ENCODE assay signal across 21 mouse cellular contexts in genomic region chr1:182103436-182103835, GRCm38 (mm10). TPM values are rescaled to one million over a fixed set of nuclear protein-coding genes. Genes with fewer than 3 reads are reported as not detected.
A peak's percentile ranks its signal among the peaks of the same experiment; 100 is the strongest.
DNase-seq lines count a peak whose midpoint lies in the region; ATAC-seq and TF ChIP-seq lines count a peak whose summit lies in the region.
"Had no signal": no experiment of that assay in that cellular context is flagged by ENCODE, and none has a peak within 500 bp of the region (broad histone marks: within the 10 kb centered on the region; RNA-seq: fewer than 3 reads in every experiment).

No protein-coding gene starts in this region.

- ATAC-seq in hindbrain, embryonic 14.5 days (ENCODE audit: low FRiP score), result no peak
- ATAC-seq in embryonic facial prominence, embryonic 15.5 days (ENCODE audit: insufficient number of reproducible peaks, low FRiP score, low TSS enrichment, low read depth), result peak; percentile 49
- ATAC-seq: forebrain, postnatal 0 days had no signal

- H3K27me3 ChIP-seq in hindbrain, embryonic 10.5 days (ENCODE audit: insufficient read depth, poor library complexity, severe bottlenecking), result no peaks in the 10 kb centered on the region
- H3K27me3 ChIP-seq in hindbrain, embryonic 14.5 days (ENCODE audit: control insufficient read depth, insufficient read depth, low read length), result no peaks in the 10 kb centered on the region
- no peaks in the 10 kb centered on the region for H3K27me3 ChIP-seq in embryonic facial prominence, embryonic 15.5 days
- H3K27me3 ChIP-seq: CH12.LX; stomach, embryonic 15.5 days had no signal

- peak overlapping the region; percentile 37 for H3K27ac ChIP-seq in hindbrain, embryonic 10.5 days
- no peak overlapping the region for H3K27ac ChIP-seq in hindbrain, embryonic 14.5 days
- H3K27ac ChIP-seq in ES-E14 (ENCODE audit: insufficient read depth, low read depth, low read length, poor library complexity, severe bottlenecking), result peak overlapping the region; percentile 58
- 0 out of 2 replicates have a peak overlapping the region, but pooled peaks have one; percentile 6 for H3K27ac ChIP-seq in embryonic facial prominence, embryonic 15.5 days (replicated peaks)
- H3K27ac ChIP-seq: stomach, embryonic 15.5 days had no signal

- peak; percentile 44 for DNase-seq in gastrocnemius, adult 18-20 months (ENCODE audit: low spot score)
- DNase-seq in gastrocnemius, adult 8-10 months (ENCODE audit: low spot score in 2 of 2), result no peak
- DNase-seq in hindbrain, embryonic 10.5 days (ENCODE audit: low spot score), result no peak
- no peak for DNase-seq in hindbrain, embryonic 14.5 days (ENCODE audit: low spot score)
- peak; percentile 51 for DNase-seq in ES-E14 (ENCODE audit: low read depth, low spot score)
- no peak for DNase-seq in adrenal gland, postnatal 10 days
- DNase-seq in lung, postnatal 36 days, result no peak
- DNase-seq: adrenal gland, adult 8-10 months; cerebellum, adult 2 months; forebrain, postnatal 0 days; kidney, adult 8-10 months; kidney, postnatal 4 days; layer of hippocampus, postnatal 36 days; left cerebral cortex, postnatal 4 days; lung, embryonic 14.5 days; retina, postnatal 1 day had no signal

- no peak overlapping the region for H3K4me2 ChIP-seq in hindbrain, embryonic 14.5 days (replicated peaks)
- no peak overlapping the region for H3K4me2 ChIP-seq in embryonic facial prominence, embryonic 15.5 days (replicated peaks)
- H3K4me2 ChIP-seq: liver, embryonic 11.5 days; lung, embryonic 14.5 days; stomach, embryonic 15.5 days had no signal

- H3K9ac ChIP-seq in hindbrain, embryonic 14.5 days, result no peak overlapping the region
- peak overlapping the region; percentile 41; the same call in 1 of the 2 replicates for H3K9ac ChIP-seq in ES-E14 (ENCODE audit: insufficient read depth, low read depth, low read length, poor library complexity, severe bottlenecking)
- no peak overlapping the region for H3K9ac ChIP-seq in embryonic facial prominence, embryonic 15.5 days
- H3K9ac ChIP-seq: forebrain, postnatal 0 days; lung, embryonic 14.5 days; stomach, embryonic 15.5 days had no signal

- no peaks in the 10 kb centered on the region for H3K9me3 ChIP-seq in hindbrain, embryonic 10.5 days
- H3K9me3 ChIP-seq in hindbrain, embryonic 14.5 days (ENCODE audit: control insufficient read depth, low read length), result no peaks in the 10 kb centered on the region
- no peaks in the 10 kb centered on the region for H3K9me3 ChIP-seq in ES-E14 (ENCODE audit: control insufficient read depth, insufficient read depth, low read depth, low read length)
- no peaks in the 10 kb centered on the region for H3K9me3 ChIP-seq in embryonic facial prominence, embryonic 15.5 days (replicated peaks)
- H3K9me3 ChIP-seq: stomach, embryonic 15.5 days had no signal

- in situ Hi-C loops in ES-E14 (cut with MboI; ENCODE audit: low sequenced_read_pairs in 2 of 2, unreplicated experiment in 2 of 2), result no loop called here

- H3K4me1 ChIP-seq in hindbrain, embryonic 10.5 days (replicated peaks), result peaks cover 40% of the 10 kb centered on the region
- peaks cover 10% of the 10 kb centered on the region; the same call in 1 of the 2 replicates for H3K4me1 ChIP-seq in hindbrain, embryonic 14.5 days (replicated peaks; ENCODE audit: control insufficient read depth, insufficient read depth, low read length)
- H3K4me1 ChIP-seq in ES-E14 (ENCODE audit: control insufficient read depth in 2 of 2, insufficient read depth in 2 of 2, low read length in 2 of 2, poor library complexity in 1 of 2), result peaks cover 23 to 35% of the 10 kb centered on the region in 2 experiments
- H3K4me1 ChIP-seq in embryonic facial prominence, embryonic 15.5 days, result peaks cover 33% of the 10 kb centered on the region

- 81% methylated on average over 11 of the region's 11 CpGs for WGBS in hindbrain, embryonic 10.5 days
- WGBS in hindbrain, embryonic 14.5 days, result 58% methylated on average over 11 of the region's 11 CpGs
- 64% methylated on average over 11 of the region's 11 CpGs for WGBS in embryonic facial prominence, embryonic 15.5 days

- no peaks in the 10 kb centered on the region for H3K36me3 ChIP-seq in hindbrain, embryonic 10.5 days
- no peaks in the 10 kb centered on the region for H3K36me3 ChIP-seq in hindbrain, embryonic 14.5 days (replicated peaks; ENCODE audit: control insufficient read depth, insufficient read depth)
- no peaks in the 10 kb centered on the region for H3K36me3 ChIP-seq in ES-E14 (ENCODE audit: control insufficient read depth, insufficient read depth, low read length, poor library complexity, severe bottlenecking)
- no peaks in the 10 kb centered on the region for H3K36me3 ChIP-seq in embryonic facial prominence, embryonic 15.5 days
- H3K36me3 ChIP-seq: stomach, embryonic 15.5 days had no signal

- no peak overlapping the region for H3K4me3 ChIP-seq in hindbrain, embryonic 10.5 days
- H3K4me3 ChIP-seq in hindbrain, embryonic 14.5 days (replicated peaks; ENCODE audit: low read length), result no peak overlapping the region
- peak overlapping the region; percentile 1 to 15; a peak in 3 of 4 replicates for H3K4me3 ChIP-seq in ES-E14 (ENCODE audit: insufficient read depth in 1 of 2, low read depth in 1 of 2, low read length in 2 of 2, poor library complexity in 1 of 2, severe bottlenecking in 1 of 2)
- no peak overlapping the region for H3K4me3 ChIP-seq in embryonic facial prominence, embryonic 15.5 days (replicated peaks)
- H3K4me3 ChIP-seq: erythroblast, embryonic 14.5 days; stomach, embryonic 15.5 days had no signal

TF ChIP-seq in ES-E14, 5 proteins besides CTCF, POLR2A, EP300 and RAD21:
- TF ChIP-seq ZNF384 (IDR thresholded peaks at IDR 0.05; ENCODE audit: low read depth, low read length), result no peak
- no peak for TF ChIP-seq HCFC1 (IDR thresholded peaks at IDR 0.05; ENCODE audit: borderline replicate concordance, insufficient read depth, low read length)
- no peak for TF ChIP-seq MAFK (IDR thresholded peaks at IDR 0.05; ENCODE audit: insufficient read depth, low read depth, low read length)
- TF ChIP-seq ZC3H11A (IDR thresholded peaks at IDR 0.05; ENCODE audit: borderline replicate concordance, low read depth, low read length), result no peak
- TF ChIP-seq CHD2 (IDR thresholded peaks at IDR 0.05; ENCODE audit: low read depth, low read length), result no peak
TF ChIP-seq in ES-E14: peak in this region for 0.

RNA-seq across cellular contexts. Expression of gene Srp9, which starts 21.1 kb away (rescaled TPM):
- total RNA-seq in gastrocnemius, adult 18-20 months (2021), result 10 to 100 TPM; 43.1 to 44.7 TPM
- total RNA-seq in gastrocnemius, adult 8-10 months (2022), result 10 to 100 TPM; 41.5 to 49.1 (median 45.6) TPM
- 167 and 168 TPM in 2 replicates for polyA plus RNA-seq in hindbrain, embryonic 10.5 days (2016; fragmentation: Nextera tagmentation; extraction: Ambion mirVana)
- 139 and 142 TPM in 2 replicates for polyA plus RNA-seq in hindbrain, embryonic 14.5 days (2014; fragmentation: Nextera tagmentation; extraction: Ambion mirVana)
- 51.3 and 86.7 TPM in 2 replicates for total RNA-seq in ES-E14 (2012; rRNA removed)
- 141 and 147 TPM in 2 replicates for polyA plus RNA-seq in embryonic facial prominence, embryonic 15.5 days (2015; fragmentation: Nextera tagmentation; extraction: Ambion mirVana)
- 10 to 100 TPM; 51.9 to 57.0 TPM for total RNA-seq in adrenal gland, postnatal 10 days (2021)

Comparison
In these comparisons a context has a peak if more than half of its experiments do, and no peak if none do; other contexts are left out.
1. DNase-seq: peak in gastrocnemius, adult 18-20 months (single experiment) and ES-E14 (single experiment); none in gastrocnemius, adult 8-10 months (0 of 2), hindbrain, embryonic 10.5 days (single experiment), hindbrain, embryonic 14.5 days (single experiment), adrenal gland, postnatal 10 days (single experiment) and lung, postnatal 36 days (single experiment).
2. H3K4me3 ChIP-seq: peak in ES-E14 (2 of 2); none in hindbrain, embryonic 10.5 days (single experiment), hindbrain, embryonic 14.5 days (single experiment) and embryonic facial prominence, embryonic 15.5 days (single experiment).